Mouse (Mus musculus) heart, postnatal 0 days (tissue): ENCODE measurements around the gene Galntl6.

Experiments
- CTCF ChIP-seq: IDR thresholded peaks from 2 replicates; pipeline ENCODE4 v1.5.1; 2016; ENCODE audit warnings: antibody characterized with exemption, control low read depth, low read depth
- EP300 ChIP-seq: IDR thresholded peaks from 2 replicates; pipeline ENCODE4 v1.6.1; 2016; ENCODE audit warnings: antibody characterized with exemption, low read depth

DNA sequence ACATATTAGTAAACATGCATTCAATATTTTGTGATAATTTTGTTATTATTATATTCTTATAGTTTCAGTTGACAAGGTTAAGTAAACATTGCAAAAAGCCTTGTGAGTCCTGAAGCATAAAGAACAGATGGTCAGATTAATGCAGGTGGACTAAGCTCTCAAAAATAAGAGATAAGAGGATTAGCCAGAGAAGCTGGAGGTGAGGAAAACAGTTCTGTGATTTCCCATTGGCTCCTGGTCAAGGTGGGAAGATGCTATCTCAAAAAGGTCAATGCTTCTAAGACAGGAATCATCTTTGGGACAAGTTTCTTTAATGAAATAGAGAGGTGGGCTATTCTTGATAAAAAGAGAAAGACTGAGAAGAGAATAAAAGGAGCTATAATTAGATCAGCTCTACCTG is 377.8 kb downstream of the Galntl6 start:
- TF ChIP-seq CTCF, result no peak
- no peak for TF ChIP-seq EP300
